Mouse (Mus musculus) CD4-positive, CD25-positive, alpha-beta regulatory T cell, adult 4 months (primary cell): ENCODE data around the gene Ptpn4. TPM values are rescaled to one million over a fixed set of nuclear protein-coding genes. Genes with fewer than 3 reads are reported as not detected.

Experiments used
- ATAC-seq: one replicate; pipeline ENCODE4 v1.8.0; 2017
- polyA plus RNA-seq, 2 experiments: library from polyadenylated mRNA; unstranded; fragments of 100-300 nt; shearing (Covaris generic); gene quantifications; one replicate each; pipeline ENCODE4 v1.2.1; 2017

Gene Ptpn4
- 1 to 10 TPM; 5.6 to 8.9 TPM for polyA plus RNA-seq

DNA sequence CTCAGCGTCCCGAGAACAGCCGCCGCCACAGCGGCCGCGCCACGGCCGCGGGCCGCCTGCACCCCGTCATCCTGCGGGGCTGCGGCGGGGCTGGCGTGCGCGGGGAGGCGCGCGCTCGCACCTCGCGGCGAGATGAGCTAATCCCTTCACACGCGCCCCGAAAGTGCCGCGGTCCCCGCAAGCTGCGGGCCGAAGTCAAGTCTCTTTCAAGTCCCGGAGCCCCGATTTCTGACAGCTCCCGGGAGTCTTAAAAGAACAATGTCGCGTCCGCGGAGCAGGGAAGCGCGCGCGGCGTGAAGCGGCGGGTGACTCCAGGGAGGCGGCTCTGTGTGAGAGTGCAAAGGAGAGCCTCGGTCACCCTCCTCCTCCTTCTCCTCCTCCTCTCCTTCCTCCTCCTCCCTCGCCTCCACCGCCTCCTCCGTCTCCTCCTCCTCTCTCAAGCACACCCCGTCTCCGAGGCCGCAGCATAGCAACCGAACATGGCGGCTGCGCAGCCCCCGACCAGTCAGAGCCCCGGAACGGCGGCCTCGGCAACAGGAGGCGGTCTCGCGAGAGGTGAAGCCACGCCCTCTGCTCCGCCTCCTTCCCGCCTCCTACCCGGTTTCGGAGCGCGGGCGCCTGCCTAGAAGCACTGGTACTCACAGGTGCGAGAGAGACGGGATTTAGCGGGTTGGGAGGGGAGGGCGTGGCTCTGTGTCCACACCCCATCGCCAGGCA, at the start of gene Ptpn4:
Gene Ptpn4 (minus strand): TSS at position 579 of the 717 bp plus-strand sequence.
- ATAC-seq = peak; percentile 97

DNA sequence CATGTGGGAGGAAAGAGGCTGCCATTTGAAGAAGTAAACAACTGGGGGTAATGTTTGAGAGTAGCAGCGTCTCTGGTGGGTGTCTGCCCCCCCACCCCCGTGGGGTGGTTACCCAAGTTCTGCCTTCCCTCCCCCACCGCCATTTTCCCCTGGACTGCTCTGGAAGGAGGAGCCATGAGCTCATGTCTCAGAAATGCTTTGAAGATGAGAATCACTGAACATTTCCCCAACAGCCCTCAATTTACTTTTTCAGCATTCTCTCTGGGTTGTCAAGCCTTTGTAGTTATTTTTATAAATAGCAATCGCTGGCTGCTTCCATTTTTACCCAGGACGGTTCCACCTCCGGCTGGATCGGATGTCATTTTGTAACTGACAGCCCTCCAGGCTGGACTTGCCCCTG, 48.9 kb upstream of the Ptpn4 start:
- no peak for ATAC-seq

DNA sequence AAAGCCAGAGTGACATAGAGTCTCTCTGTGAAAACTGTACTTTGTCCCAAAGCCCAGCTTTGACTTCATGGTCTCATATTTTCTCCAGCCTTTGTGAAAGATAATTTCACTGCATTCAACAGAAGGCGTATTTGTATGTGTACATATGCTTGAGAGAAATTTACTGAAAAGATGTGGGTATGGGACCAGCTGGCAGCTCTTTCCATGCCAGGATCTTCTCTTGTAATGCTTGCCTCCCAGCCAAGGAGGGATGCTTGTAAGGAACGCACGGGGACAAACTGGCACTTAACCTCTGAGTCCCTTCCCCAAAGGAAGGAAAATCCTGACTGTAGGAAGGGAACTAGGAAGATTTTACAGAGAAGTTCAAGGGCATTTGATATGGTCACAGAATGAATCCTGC, 46.9 kb upstream of the Ptpn4 start:
- no peak for ATAC-seq

DNA sequence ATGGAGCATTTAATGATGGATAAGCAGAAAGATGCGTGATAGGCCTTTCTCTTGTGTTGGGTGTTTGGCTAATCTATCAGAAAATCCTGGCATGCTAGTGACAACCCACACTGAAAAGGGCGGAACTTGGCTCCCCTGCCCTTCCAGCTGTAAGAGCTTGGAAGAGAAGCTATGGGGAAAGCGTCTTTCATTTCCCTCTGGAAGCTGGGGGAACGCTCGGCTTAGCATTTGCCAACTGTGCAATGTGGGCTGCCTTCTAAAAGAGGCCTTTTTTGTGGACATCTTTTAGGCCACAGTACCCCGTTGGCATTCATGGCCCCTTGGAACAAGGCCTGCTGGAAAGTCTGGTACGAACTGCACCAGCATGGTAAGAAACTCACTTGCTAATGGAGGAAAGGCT, 41.5 kb upstream of the Ptpn4 start:
- no peak for ATAC-seq

DNA sequence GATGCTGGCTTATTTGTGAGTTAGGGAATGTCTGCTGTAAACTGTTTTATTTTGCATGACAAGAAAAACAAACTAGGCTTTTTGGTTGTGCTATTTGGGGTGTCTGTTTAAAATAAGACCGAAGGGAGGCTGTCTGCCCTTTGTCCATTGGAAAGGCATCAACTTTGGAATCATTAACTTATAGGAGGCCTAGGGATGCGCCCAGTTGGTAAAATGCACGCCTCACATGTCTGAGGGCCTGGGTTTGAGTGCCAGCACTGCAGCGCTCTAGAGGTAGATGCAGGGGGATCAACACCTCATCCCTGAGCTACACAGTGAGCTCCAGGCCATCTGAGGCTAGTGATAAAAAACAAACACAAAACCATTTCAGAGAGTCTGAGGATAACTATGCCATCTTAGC, 40.1 kb upstream of the Ptpn4 start:
- ATAC-seq = no peak

DNA sequence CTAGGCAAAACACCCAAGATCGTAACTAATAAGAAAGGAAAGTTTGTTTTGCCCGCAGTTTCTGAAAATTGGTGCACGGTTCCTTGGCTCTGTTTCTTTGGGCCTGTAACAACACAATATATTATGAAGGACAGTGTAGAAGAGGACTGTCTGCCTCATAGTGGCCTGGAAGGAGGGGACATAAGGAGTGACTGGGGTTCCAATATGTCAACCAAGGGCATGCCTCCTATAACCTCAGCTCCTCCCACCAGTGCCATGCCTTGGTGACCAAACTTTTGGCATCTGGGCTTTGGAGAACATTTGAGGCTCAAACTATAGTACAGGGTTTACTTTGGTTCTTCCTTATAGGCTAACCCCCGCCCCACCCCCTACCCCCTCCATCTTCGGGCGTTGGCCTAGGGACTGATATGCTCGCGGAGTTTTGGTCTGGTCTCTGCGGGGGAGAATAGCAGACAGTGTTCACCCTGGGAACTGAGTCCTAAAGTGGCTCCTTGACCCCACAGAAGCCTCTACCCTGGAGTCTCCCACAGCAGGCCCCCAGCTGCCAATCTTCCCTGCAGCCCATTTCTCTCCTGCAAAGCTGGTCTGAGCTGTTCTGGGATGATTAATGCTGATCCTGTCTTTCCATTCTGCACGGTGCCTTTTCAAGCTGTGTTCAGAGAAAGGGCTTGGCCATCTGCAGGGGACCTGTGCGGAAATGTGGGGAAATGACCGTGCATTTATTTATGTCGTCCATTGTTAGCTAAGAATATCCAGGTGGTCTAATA, 31.2 kb upstream of the Ptpn4 start:
- no peak for ATAC-seq

DNA sequence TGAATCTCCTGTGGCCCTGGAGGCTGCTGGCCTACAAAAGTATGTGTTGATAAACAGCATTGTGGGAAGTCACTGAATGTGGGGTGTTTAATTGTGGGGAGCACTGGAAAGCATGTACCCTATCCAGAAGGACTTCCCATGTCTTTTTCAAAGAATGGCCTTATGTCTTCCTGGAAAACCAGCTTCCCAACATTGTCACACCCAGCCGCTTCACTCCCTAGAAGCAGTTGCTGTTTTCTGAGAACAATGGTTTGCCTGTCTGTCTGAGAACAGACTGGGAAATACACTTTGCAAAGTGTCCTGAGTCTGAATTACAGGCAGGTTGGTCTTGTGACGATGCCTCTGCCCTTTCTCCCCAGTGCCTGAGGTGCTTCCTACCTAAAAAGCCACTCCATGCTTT, 29.9 kb upstream of the Ptpn4 start:
- ATAC-seq = no peak

DNA sequence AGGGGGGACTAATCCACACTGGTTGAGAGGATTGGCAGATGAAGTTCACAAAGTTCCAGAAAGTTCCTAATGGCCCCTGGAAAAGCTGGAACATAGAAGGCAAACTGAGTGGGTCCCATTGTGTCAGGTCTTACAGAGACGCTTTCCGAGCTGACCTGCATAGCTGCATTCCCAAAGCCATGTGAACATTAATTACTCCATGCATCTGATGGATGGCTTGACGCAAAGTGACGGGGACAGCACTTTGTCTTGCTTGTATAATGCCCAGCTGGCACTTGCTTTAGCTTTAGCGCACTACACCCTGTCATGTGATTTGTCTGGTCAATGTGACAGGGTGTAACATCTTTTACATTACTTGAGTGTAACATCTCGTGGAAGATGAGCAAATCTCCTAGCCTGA, 27.9 kb upstream of the Ptpn4 start:
- ATAC-seq = no peak

DNA sequence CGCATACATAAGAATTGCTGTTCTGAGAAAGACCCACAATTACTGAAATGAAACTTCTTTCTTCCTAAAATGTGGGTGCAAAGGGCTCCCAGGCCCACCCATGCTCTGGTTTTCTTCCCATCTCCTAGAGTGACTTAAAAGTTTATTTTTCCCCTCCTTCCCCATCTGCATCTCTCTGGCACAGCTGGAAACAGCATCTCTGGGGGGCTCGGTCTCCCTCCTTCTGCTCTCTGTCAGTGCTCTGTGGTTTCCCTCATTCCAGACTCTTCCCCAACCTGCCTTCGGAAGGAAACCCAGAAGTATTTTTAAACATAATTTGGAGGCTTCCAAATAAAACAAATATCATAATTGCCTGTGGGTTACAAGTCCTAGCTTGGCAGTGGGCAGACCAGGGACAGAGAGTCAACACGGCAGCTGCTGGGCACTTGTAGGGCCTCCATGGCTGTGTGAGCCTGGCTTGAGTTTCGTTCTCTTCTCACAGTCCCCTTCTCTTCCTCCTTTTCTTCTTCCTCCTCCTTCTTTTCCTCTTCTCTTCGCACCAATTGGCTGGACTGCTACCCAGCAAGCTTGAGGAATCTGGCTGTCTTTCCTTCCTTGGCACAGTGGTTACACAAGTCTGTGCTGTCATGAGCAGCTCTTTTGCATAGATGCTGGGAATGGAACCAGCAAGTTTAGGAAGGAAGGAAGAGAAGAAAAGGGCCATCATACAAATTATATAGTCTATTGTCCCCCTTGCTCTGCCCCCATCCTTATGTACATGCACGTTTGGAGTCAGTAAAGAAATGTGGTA, 26.3 kb upstream of the Ptpn4 start:
- ATAC-seq = no peak

DNA sequence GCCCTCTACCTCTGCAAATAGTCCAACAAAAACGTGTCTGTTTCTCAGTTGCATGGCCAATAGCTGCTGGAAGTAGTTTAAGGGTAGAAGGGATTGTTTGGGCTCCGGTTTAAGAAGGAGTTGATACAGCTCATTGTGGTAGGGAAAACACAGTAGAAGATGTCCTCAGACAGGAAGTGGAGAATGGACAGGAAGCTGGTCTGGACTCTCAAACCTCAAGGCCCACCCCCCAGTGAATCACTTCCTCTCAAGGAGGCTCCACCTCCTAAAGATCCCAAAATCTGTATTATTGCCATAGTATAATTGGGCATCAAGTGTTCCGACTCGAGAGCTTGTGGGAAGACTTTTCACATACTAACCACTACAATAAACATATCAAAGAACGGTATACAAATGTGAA, 22.2 kb upstream of the Ptpn4 start:
- ATAC-seq = no peak

DNA sequence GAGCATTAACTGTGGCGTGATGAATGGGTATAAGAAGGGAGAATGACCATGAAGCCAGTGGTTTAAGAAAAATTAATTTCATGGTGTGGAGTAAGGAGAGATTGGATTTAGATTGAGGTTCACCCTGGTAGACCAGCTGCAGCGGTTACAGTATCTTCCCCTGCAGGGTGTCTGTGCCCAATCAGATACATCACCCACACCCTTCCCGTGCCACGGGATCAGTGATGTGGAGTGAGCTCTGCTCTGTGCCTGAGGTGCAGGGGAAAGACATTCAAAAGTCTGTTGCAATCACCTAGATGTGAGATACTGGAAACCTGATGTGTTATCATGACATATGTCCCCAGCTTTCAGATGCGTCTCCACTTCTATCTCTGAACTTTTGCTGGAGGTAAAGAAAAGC, 15.6 kb upstream of the Ptpn4 start:
- ATAC-seq = no peak

DNA sequence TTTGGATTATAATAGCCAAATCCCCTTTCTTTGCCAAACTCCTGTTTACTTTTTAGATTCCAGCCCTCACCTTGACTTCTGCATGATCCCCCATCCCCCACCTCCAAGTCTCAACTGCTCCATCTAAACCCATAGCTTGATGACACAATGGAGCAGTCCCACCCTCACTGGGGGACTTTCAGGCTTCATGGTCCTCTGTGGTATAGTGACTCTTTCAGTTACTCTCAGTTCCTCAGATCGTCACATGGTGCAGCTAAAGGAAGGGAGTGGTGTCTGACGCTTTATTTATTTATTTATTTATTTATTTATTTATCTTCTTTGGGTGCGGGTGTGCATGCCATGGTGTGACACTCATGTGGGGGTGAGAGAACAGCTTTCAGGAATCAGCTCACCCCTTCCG, 14.9 kb upstream of the Ptpn4 start:
- no peak for ATAC-seq

DNA sequence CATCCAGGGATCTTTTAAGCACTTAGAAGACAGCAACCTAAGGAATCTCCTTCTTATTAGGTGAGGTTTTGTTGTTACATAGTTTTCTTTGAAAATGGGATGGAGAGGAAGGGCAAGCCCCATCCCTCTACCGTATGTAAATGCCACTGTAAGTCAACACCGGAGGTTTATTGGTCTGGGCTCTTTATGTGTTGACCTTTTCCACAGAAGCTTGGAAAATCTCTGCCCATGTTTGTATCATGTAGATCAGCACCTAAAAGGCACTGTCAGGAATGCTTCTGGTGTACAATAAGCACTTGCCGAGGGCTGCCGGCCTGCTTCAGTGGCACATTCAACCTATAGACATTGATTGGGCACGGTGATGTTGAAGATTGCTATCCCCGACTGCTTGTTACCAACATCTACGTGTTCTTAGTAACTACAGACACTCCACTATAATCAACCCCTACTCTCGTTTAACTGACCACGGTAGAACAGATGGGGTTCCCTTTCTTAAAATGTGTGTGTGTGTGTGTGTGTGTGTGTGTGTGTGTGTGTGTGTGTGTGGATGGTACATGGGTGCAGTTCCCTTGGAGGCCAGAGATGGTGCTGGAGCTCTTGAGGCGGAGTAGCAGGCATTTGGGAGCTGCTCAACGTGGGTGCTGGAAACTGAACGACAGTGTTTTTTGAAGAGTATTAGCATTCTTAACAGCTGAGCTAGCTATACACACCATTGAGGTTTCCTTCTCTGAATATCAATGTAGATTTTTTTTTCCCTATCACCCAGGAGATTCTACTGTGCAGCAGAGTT, 11.9 kb upstream of the Ptpn4 start:
- ATAC-seq = no peak

DNA sequence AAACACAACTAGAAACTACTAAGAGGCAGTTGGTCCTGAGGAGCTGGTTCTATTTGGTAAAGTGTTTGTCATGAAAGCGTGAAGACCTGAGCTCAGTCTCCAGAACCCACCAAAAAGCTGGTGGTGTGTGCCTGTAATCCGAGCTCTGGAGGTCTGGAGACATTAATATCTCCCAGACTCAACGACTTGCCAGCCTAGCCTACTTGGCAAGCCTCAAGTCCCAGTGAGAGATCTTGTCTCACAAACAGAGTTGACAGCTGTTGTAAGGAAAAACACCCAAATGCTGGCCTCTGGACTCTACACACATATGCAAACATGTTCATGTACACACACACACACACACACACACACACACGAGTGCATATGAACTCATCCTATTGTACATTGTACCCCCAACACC, 7.9 kb upstream of the Ptpn4 start:
- no peak for ATAC-seq

DNA sequence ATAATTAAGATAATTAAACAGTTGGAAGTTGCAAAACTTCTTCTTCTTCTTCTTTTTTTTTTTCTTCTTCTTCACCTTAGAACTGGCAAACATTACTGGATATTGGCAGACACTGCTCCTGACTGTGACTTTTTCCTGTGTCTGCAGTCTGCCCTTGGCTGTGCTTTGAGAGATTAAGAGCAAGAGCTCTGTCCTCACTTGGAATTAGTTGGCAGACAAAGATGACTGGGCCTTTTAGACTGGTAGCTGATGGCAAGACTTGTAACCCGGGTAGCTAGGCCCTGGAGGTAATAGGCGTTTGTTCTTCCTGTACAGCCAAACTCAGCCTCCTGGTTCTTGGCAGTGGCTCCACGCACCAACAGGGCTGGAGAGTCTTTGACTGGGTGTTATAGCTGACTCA, 5.7 kb upstream of the Ptpn4 start:
- no peak for ATAC-seq

DNA sequence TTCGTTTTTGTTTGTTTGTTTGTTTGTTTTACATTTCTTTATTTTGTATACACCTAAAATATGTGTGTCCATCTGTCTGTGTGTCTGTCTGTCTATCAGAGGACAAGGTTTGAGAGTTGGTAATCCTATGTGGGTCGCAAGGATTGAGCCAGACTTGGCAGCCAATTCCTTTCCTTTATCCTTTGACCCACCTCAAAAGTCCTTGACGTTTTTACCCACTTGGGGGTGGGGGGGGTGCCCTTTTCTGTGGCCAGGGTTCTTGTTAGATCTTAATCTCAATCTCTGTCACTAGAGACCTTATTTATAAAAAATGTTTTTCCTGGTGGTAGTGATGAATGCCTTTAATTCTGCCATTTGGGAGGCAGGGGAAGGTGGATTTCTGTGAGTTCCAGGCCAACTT, 828 bp upstream of the Ptpn4 start:
- ATAC-seq = no peak

DNA sequence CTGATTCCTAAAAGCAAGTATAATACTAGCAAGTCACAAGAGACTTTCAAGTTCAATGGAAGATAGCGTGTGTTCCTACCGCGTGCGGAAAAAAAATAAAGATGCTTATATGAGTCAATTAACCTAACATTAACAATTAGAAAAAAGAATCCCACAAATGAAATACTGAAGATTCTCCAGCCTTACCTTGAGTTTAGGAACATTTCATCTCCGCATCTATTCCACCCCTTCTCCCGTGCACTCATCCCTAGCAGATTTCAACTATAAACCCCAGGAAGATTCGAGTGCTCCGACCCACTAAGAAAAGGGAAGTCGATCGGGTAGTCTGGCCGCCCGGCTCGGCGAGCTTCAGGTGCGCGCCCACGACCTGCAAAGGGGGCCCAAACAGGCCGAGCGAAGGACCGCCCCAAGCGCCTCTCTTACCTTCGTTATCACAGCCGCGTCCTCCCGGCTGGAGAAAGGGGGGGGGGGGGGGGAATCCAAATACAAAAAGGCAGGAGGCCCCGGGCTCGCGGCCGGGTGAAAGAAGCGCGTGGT, 866 bp downstream of the Ptpn4 start:
- peak; percentile 2 for ATAC-seq

DNA sequence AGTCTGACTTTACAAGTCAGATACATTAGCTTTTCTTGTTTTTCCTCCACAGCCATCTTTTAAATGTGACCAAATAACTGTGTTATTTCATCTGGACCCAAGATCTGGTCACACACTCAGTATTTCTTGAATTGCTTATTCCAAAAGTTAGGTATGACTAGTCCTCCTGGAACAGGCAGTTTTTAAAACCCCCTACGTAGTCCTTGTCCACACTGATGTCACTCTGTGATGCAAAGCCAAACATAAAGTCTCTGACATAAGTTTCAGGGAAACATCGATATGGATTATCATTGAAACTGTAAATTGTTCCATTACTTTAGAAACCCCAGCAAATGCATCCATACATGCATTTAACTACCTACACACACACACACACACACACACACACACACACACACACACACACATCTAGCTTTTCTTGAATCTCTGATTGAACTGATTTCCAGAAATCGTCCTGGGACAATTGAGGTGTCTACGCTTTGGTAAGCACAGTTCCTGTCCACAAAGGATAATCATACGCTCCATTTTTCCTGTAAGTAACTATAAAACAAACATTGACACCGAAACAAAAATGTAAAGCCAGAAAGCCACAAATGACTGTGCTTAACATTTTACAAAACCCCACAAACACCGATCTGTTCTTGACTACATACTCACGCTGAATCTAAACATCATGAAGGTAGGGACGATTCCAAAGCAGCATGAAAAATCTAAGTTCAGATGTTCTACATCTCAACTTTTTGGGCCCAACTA, 1.5 kb downstream of the Ptpn4 start:
- ATAC-seq = no peak

DNA sequence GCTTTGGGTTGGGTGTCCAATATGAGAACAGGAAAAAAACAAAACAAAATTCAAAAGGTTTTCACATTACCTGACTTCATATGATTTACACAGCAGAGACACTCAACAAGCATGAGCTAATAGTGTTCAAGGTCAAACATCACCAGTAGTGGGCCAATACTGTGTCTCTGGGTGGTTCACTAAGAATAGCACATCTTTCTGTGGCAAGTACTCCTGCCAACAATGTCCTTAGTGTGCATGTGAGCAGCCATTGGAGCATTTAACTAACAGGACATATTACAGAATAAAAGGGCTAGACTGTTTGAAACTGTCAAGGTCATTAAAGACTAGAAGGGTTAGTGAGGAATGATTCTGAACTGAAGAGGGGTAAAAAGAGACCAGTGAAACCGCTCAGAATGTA, 9.3 kb downstream of the Ptpn4 start:
- ATAC-seq = no peak

DNA sequence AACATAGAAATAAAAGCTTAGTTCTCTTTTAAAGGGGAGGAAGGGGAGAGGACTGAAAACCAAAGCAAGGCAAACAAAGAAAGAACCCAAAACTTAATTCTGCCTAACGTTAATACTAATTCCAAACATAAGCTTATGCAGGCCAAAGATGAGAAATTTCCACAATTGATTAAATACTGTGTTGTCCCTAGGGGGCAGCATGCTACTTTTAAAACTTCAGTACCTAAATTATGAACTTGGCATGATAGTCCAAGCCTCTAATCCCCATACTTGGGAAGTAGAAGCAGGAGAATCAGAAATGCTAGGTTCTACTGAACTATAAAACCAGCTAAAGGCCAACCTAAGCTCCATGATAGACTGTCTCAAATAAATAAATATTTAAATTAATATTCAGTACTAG, 18.7 kb downstream of the Ptpn4 start:
- peak; percentile 85 for ATAC-seq

DNA sequence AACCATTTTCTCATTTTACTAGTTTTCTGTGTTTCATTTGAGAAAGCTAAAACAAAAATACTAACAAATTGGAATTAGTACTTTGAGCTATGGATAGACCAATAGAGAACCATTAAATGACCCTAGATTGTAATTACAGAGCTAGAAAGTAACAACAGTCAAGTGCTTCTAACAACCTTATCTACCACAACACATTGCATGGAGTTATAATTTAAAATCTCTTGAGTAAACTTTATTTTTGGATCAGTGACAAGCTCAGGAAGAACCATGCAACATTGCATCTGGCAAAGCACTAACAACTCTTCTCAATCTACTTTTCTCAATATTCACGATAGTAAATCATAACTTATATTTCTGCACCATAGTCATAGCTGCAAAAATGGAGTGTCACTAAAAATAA, 29.7 kb downstream of the Ptpn4 start:
- no peak for ATAC-seq

DNA sequence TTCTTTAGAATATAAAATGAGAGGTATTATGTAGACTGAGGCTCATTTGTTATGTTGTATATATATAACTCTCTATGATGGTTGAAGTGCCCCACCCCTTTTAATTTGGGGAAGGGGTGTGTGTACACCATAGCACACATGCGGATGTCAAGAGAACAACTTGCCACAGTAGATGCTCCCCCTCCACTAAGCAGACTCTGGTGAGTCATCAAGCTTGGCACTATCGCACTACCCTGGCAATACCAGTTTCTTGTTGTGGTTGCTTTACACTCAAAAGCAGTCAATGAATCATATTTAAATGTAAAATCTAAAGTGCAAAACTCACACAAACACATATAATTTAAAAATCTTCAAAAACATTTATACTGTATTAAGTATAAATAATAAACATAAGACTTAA, 31.4 kb downstream of the Ptpn4 start:
- ATAC-seq = no peak
